Mouse (Mus musculus): Measurements from ENCODE around the gene Ctcf.

DNA sequence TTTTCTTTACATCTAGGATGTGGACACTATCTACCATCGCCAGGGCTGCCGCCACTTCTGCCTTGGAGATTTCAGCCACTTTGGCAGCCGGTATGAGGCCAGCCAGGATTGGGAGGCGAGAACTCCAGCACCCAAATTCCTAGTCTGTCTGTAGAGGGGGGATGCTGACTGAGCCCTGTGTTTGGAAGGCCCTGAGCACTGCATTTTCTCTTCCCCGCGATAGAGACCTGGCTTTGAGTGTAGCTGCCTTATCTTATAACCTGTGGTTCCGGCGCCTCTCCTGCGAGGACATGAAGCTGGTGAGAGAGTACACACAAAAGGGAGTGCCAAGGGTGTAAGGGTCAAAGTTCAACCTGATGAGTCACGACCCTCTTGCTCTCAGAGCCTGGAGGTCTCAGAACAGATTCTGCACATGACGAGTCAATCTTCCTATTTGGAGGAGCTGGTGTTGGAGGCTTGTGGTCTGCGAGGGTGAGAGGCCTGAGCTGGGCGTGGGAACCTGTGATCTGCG is 51.9 kb downstream of the Ctcf start:
- no peak for TF ChIP-seq CTCF (IDR thresholded peaks at IDR 0.05; ENCODE audit: control insufficient read depth, insufficient read depth, insufficient replicate concordance, low read depth, low read length)
- no peak for TF ChIP-seq POLR2A (IDR thresholded peaks at IDR 0.05; ENCODE audit: control insufficient read depth, low read depth, low read length)

Measured in testis, adult 2 months (tissue).